Mouse (Mus musculus) ES-E14 (cell line): ENCODE data around the gene Litaf. TPM values are rescaled to one million over a fixed set of nuclear protein-coding genes. Genes with fewer than 3 reads are reported as not detected.

Experiments
- DNase-seq: peaks from one replicate; pipeline ENCODE4 v3.0.0-alpha.2; 2013; ENCODE audit warnings: low read depth, low spot score
- H3K27ac ChIP-seq: 2 replicates; pipeline ENCODE4 v1.5.1; 2012; ENCODE audit warnings: low read depth, mild to moderate bottlenecking, low read length, moderate library complexity, mixed read lengths; ENCODE audit not compliant: poor library complexity, insufficient read depth, severe bottlenecking
- H3K36me3 ChIP-seq: 2 replicates; pipeline ENCODE4 v1.6.1; 2012; ENCODE audit warnings: mild to moderate bottlenecking, low read length, moderate library complexity, mixed read lengths; ENCODE audit not compliant: control insufficient read depth, poor library complexity, insufficient read depth, severe bottlenecking
- H3K4me1 ChIP-seq, 2 experiments: fragments of 150-350 bp in 1 of 2; sonication (generic) in 1 of 2; 2 replicates each; pipeline ENCODE4 v1.6.1; 2012; ENCODE audit warnings: low read length in 2 of 2, mild to moderate bottlenecking in 1 of 2, mixed read lengths in 1 of 2; ENCODE audit not compliant: control insufficient read depth in 2 of 2, insufficient read depth in 2 of 2, poor library complexity in 1 of 2
- H3K4me3 ChIP-seq, 2 experiments: fragments of 150-350 bp in 1 of 2; sonication (generic) in 1 of 2; 2 replicates each; pipeline ENCODE4 v1.5.1; 2012; ENCODE audit warnings: low read length in 2 of 2, low read depth in 1 of 2, mild to moderate bottlenecking in 1 of 2, mixed read lengths in 1 of 2; ENCODE audit not compliant: insufficient read depth in 1 of 2, poor library complexity in 1 of 2, severe bottlenecking in 1 of 2
- H3K9ac ChIP-seq: 2 replicates; pipeline ENCODE4 v1.6.1; 2012; ENCODE audit warnings: low read depth, mild to moderate bottlenecking, low read length, mixed read lengths; ENCODE audit not compliant: poor library complexity, insufficient read depth, severe bottlenecking
- H3K9me3 ChIP-seq: fragments of 150-350 bp; sonication (generic); 2 replicates; pipeline ENCODE4 v1.6.1; 2012; ENCODE audit warnings: low read depth, mild to moderate bottlenecking, low read length; ENCODE audit not compliant: control insufficient read depth, insufficient read depth
- CHD2 ChIP-seq: IDR thresholded peaks from 2 replicates; pipeline ENCODE4 v1.6.1; 2014; ENCODE audit warnings: mild to moderate bottlenecking, low read depth, low read length, inconsistent platforms
- HCFC1 ChIP-seq: IDR thresholded peaks from 2 replicates; pipeline ENCODE4 v1.6.1; 2012; ENCODE audit warnings: low read length, inconsistent platforms, borderline replicate concordance; ENCODE audit not compliant: insufficient read depth
- MAFK ChIP-seq: IDR thresholded peaks from 2 replicates; pipeline ENCODE4 v1.6.1; 2014; ENCODE audit warnings: mild to moderate bottlenecking, low read depth, low read length, inconsistent platforms; ENCODE audit not compliant: insufficient read depth
- ZC3H11A ChIP-seq: IDR thresholded peaks from 2 replicates; pipeline ENCODE4 v1.6.1; 2012; ENCODE audit warnings: low read depth, mild to moderate bottlenecking, inconsistent platforms, low read length, borderline replicate concordance
- ZNF384 ChIP-seq: IDR thresholded peaks from 2 replicates; pipeline ENCODE4 v1.6.1; 2012; ENCODE audit warnings: low read depth, low read length, inconsistent platforms
- in situ Hi-C, 2 experiments: fragments of 600-800 bp; cut with MboI; formaldehyde crosslinking; loops; one replicate each; pipeline ENCODE4 v1.15.1; 2025; ENCODE audit warnings: low sequenced_read_pairs in 2 of 2, inconsistent platforms in 1 of 2; ENCODE audit not compliant: unreplicated experiment in 2 of 2
- total RNA-seq: library from RNA; depleted of rRNA; stranded (reverse); fragments of 300-350 nt; gene quantifications from 2 replicates; pipeline ENCODE4 v1.2.3, GENCODE M21; 2012

The Litaf gene
- total RNA-seq, 1 experiment, result 25.9 TPM

DNA sequence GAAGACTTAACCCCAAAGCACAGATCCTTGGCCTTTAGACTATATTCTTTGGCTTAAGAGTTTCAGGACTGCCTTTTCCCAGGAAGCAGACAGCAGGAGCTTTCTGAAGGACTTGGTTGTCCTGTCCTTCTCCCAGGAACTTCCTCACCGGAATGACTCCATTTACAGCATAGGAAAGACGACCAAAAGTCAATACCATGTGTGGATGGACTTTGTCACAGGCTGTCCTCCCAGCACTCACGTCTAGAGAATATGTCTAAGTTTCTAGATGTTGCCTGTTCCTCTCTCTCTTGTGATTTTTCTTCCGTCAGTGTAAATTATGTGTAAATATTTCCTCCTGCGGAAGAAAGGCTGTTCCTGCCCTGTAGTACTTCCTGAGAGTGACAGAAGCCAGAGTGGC lies 81.4 kb downstream of the Litaf start:
- in situ Hi-C loops, result no loop called here
- H3K9me3 ChIP-seq, result no peaks in the 10 kb centered on the region

DNA sequence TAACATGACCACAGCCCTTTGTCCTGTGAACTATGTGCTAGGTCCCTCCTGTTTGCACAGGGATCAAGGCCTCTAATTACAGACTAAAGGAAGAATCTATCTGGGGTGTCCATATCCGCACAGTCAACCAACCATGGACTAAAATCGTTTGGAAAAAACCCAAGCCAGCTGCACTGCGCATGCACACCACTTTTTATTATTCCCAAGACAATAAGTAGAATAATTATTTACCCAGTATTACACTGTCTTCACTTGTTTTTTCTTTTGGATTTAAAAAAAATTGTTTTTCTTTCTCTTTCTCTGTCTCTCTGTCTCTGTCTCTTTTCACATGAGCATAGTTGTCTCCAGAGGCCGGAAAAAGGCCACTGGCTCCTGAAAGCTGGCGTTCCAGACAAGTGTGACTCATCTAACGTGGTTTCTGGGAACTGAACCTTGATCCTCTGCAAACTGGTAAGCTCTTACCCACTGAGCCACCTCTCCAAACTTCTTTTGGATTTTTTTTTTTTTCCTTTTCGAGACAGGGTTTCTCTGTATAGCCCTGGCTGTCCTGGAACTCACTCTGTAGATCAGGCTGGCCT lies 84.4 kb downstream of the Litaf start:
- no peak for TF ChIP-seq HCFC1
- TF ChIP-seq MAFK, result no peak
- no peak for TF ChIP-seq ZC3H11A
- TF ChIP-seq CHD2, result no peak
- TF ChIP-seq ZNF384, result no peak
- Histone ChIP-seq H3K9ac (no peak overlapping the region), H3K9me3 (no peaks in the 10 kb centered on the region), H3K4me1 (peaks cover 0 to 6% of the 10 kb centered on the region in 2 experiments; a peak in 2 of 4 replicates), H3K27ac (no peak overlapping the region), H3K4me3 (no peak overlapping the region), H3K36me3 (peaks cover 6% of the 10 kb centered on the region; the same call in 1 of the 2 replicates)
- in situ Hi-C loops, result no loop called here
- DNase-seq, result no peak

More for the DNA sequence above, 81.4 kb downstream of the Litaf start:
- no peak overlapping the region for H3K4me3 ChIP-seq
- H3K27ac ChIP-seq, result no peak overlapping the region
- peaks cover 0 to 6% of the 10 kb centered on the region in 2 experiments; a peak in 2 of 4 replicates for H3K4me1 ChIP-seq
- no peak for TF ChIP-seq ZC3H11A
- TF ChIP-seq HCFC1, result no peak
- TF ChIP-seq MAFK, result no peak
- no peak for TF ChIP-seq ZNF384
- no peak for TF ChIP-seq CHD2
- H3K9ac ChIP-seq, result no peak overlapping the region
- no peaks in the 10 kb centered on the region; the same call in 1 of the 2 replicates for H3K36me3 ChIP-seq
- no peak for DNase-seq

DNA sequence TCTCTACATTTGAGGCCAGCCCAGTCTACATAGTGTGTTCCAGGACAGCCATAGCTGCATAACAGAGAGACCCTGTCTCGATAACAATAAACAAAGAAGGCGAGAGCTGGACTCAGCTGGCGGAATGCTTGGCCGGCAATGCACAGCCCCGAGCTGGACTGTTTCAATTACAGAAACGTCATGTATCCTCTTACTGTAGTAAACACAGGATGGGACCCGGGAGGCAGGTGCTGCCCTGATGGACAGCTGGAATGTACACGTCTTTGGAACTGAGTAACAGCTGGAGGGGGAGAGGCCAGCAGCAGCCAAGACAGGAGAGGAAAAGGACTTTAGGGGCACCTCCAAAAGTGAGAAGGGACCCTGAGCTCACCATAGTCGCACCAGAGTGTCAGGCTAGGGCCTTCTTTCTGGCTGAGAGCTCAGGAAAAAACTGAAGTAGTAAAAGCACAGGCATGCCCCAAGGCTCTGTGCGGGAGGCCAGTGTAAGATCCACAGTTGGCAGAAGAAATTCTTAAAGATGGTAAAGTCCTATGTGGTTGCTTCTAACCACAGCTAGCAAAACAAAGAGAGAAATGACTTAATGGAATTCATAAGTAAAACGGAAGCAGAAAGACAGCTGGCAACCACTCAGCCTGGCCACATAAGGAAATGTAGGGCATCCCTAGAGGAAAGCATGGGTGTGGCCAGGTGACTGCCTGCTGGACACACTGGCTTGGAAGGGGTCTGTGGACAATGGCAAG lies 86.7 kb downstream of the Litaf start:
- H3K27ac ChIP-seq, result no peak overlapping the region
- in situ Hi-C loops, result no loop called here
- H3K4me1 ChIP-seq, result peaks cover 0 to 6% of the 10 kb centered on the region in 2 experiments; a peak in 2 of 4 replicates
- TF ChIP-seq HCFC1 (no peak), ZNF384 (no peak), ZC3H11A (no peak), MAFK (no peak), CHD2 (no peak)
- H3K9me3 ChIP-seq, result no peaks in the 10 kb centered on the region
- H3K36me3 ChIP-seq, result peaks cover 16% of the 10 kb centered on the region; the same call in 1 of the 2 replicates
- no peak overlapping the region for H3K9ac ChIP-seq
- DNase-seq, result no peak
- no peak overlapping the region for H3K4me3 ChIP-seq

GRCm38 (mm10) chr16:10977877-10978276 lies 88.1 kb downstream of the Litaf start:
- TF ChIP-seq ZC3H11A, result no peak
- TF ChIP-seq HCFC1, result no peak
- no peak for TF ChIP-seq ZNF384
- TF ChIP-seq MAFK, result no peak
- no peak for TF ChIP-seq CHD2
- no peak for DNase-seq
- H3K36me3 ChIP-seq, result peaks cover 19% of the 10 kb centered on the region; the same call in 1 of the 2 replicates
- no peak overlapping the region for H3K9ac ChIP-seq
- in situ Hi-C loops, result no loop called here
- no peak overlapping the region for H3K27ac ChIP-seq
- H3K4me3 ChIP-seq, result no peak overlapping the region
- peaks cover 0 to 6% of the 10 kb centered on the region in 2 experiments; a peak in 2 of 4 replicates for H3K4me1 ChIP-seq
- H3K9me3 ChIP-seq, result no peaks in the 10 kb centered on the region
